Mouse (Mus musculus): Measurements from ENCODE around the gene Cmklr1. TPM values are rescaled to one million over a fixed set of nuclear protein-coding genes. Genes with fewer than 3 reads are reported as not detected.
A peak's percentile ranks its signal among the peaks of the same experiment; 100 is the strongest.

The Cmklr1 gene
- polyA plus RNA-seq, 1 experiment = 2.2 TPM

- 71% methylated on average over 11 of the region's 11 CpGs for WGBS
- no peak for DNase-seq
- H3K4me1 ChIP-seq (ENCODE audit: control insufficient read depth, insufficient read depth, low read length) = peaks cover 30% of the 10 kb centered on the region
- no peak overlapping the region for H3K4me3 ChIP-seq (replicated peaks; ENCODE audit: insufficient read depth, low read depth, low read length)
- H3K27ac ChIP-seq (ENCODE audit: insufficient read depth, low read length) = no peak overlapping the region
- no peak for TF ChIP-seq CTCF (IDR thresholded peaks at IDR 0.05; ENCODE audit: borderline replicate concordance, insufficient read depth, low read depth, low read length)
- no peak for TF ChIP-seq POLR2A (IDR thresholded peaks at IDR 0.05; ENCODE audit: borderline replicate concordance, insufficient read depth, low read length)
- H3K27me3 ChIP-seq (ENCODE audit: control insufficient read depth, insufficient read depth, low read length) = no peaks in the 10 kb centered on the region
Measured at GRCm38 (mm10) chr5:113627820-113628437, 22.3 kb downstream of the Cmklr1 start.

- WGBS = 91% methylated on average over 5 of the region's 5 CpGs
Measured at GRCm38 (mm10) chr5:113626991-113627390, 23.2 kb downstream of the Cmklr1 start.

GRCm38 (mm10) chr5:113626352-113626751, 23.9 kb downstream of the Cmklr1 start:
- no peak for DNase-seq
- no peak overlapping the region for H3K4me3 ChIP-seq (replicated peaks; ENCODE audit: insufficient read depth, low read depth, low read length)
- no peaks in the 10 kb centered on the region for H3K27me3 ChIP-seq (ENCODE audit: control insufficient read depth, insufficient read depth, low read length)
- no peak overlapping the region for H3K27ac ChIP-seq (ENCODE audit: insufficient read depth, low read length)
- peaks cover 29% of the 10 kb centered on the region for H3K4me1 ChIP-seq (ENCODE audit: control insufficient read depth, insufficient read depth, low read length)
- WGBS = 91% methylated on average over 8 of the region's 8 CpGs
- TF ChIP-seq CTCF (IDR thresholded peaks at IDR 0.05; ENCODE audit: borderline replicate concordance, insufficient read depth, low read depth, low read length) = no peak
- no peak for TF ChIP-seq POLR2A (IDR thresholded peaks at IDR 0.05; ENCODE audit: borderline replicate concordance, insufficient read depth, low read length)

More at GRCm38 (mm10) chr5:113626991-113627390, 23.2 kb downstream of the Cmklr1 start:
- H3K4me3 ChIP-seq (replicated peaks; ENCODE audit: insufficient read depth, low read depth, low read length) = no peak overlapping the region
- H3K4me1 ChIP-seq (ENCODE audit: control insufficient read depth, insufficient read depth, low read length) = peaks cover 29% of the 10 kb centered on the region
- DNase-seq = no peak
- TF ChIP-seq CTCF (IDR thresholded peaks at IDR 0.05; ENCODE audit: borderline replicate concordance, insufficient read depth, low read depth, low read length) (no peak), POLR2A (IDR thresholded peaks at IDR 0.05; ENCODE audit: borderline replicate concordance, insufficient read depth, low read length) (no peak)
- no peak overlapping the region for H3K27ac ChIP-seq (ENCODE audit: insufficient read depth, low read length)
- no peaks in the 10 kb centered on the region for H3K27me3 ChIP-seq (ENCODE audit: control insufficient read depth, insufficient read depth, low read length)

GRCm38 (mm10) chr5:113625068-113625467, 25.2 kb downstream of the Cmklr1 start:
- 19% methylated on average over 4 of the region's 4 CpGs for WGBS
- no peak overlapping the region for H3K27ac ChIP-seq (ENCODE audit: insufficient read depth, low read length)
- no peaks in the 10 kb centered on the region for H3K27me3 ChIP-seq (ENCODE audit: control insufficient read depth, insufficient read depth, low read length)
- H3K4me3 ChIP-seq (replicated peaks; ENCODE audit: insufficient read depth, low read depth, low read length) = no peak overlapping the region
- H3K4me1 ChIP-seq (ENCODE audit: control insufficient read depth, insufficient read depth, low read length) = peaks cover 38% of the 10 kb centered on the region
- TF ChIP-seq POLR2A (IDR thresholded peaks at IDR 0.05; ENCODE audit: borderline replicate concordance, insufficient read depth, low read length) = no peak
- no peak for TF ChIP-seq CTCF (IDR thresholded peaks at IDR 0.05; ENCODE audit: borderline replicate concordance, insufficient read depth, low read depth, low read length)
- peak; percentile 63 to 68 for DNase-seq

- H3K4me1 ChIP-seq (ENCODE audit: control insufficient read depth, insufficient read depth, low read length) = peaks cover 48% of the 10 kb centered on the region
- no peak for TF ChIP-seq CTCF (IDR thresholded peaks at IDR 0.05; ENCODE audit: borderline replicate concordance, insufficient read depth, low read depth, low read length)
- TF ChIP-seq POLR2A (IDR thresholded peaks at IDR 0.05; ENCODE audit: borderline replicate concordance, insufficient read depth, low read length) = no peak
- H3K4me3 ChIP-seq (replicated peaks; ENCODE audit: insufficient read depth, low read depth, low read length) = no peak overlapping the region
- no peak overlapping the region for H3K27ac ChIP-seq (ENCODE audit: insufficient read depth, low read length)
- DNase-seq = no peak
- no peaks in the 10 kb centered on the region for H3K27me3 ChIP-seq (ENCODE audit: control insufficient read depth, insufficient read depth, low read length)
- 30% methylated on average over 2 of the region's 2 CpGs for WGBS
Measured at GRCm38 (mm10) chr5:113623052-113623451, 27.2 kb downstream of the Cmklr1 start.

GRCm38 (mm10) chr5:113620999-113621398, 29.2 kb downstream of the Cmklr1 start:
- DNase-seq = no peak
- no peaks in the 10 kb centered on the region for H3K27me3 ChIP-seq (ENCODE audit: control insufficient read depth, insufficient read depth, low read length)
- H3K27ac ChIP-seq (ENCODE audit: insufficient read depth, low read length) = no peak overlapping the region; the same call in 1 of the 2 replicates
- H3K4me3 ChIP-seq (replicated peaks; ENCODE audit: insufficient read depth, low read depth, low read length) = no peak overlapping the region
- H3K4me1 ChIP-seq (ENCODE audit: control insufficient read depth, insufficient read depth, low read length) = peaks cover 48% of the 10 kb centered on the region
- TF ChIP-seq POLR2A (IDR thresholded peaks at IDR 0.05; ENCODE audit: borderline replicate concordance, insufficient read depth, low read length) (no peak), CTCF (IDR thresholded peaks at IDR 0.05; ENCODE audit: borderline replicate concordance, insufficient read depth, low read depth, low read length) (no peak)
- 88% methylated on average over 7 of the region's 7 CpGs for WGBS

- WGBS = 51% methylated on average over 16 of the region's 16 CpGs
- peak; percentile 47 to 56 for DNase-seq
- Histone ChIP-seq H3K4me1 (ENCODE audit: control insufficient read depth, insufficient read depth, low read length) (peaks cover 42% of the 10 kb centered on the region), H3K27me3 (ENCODE audit: control insufficient read depth, insufficient read depth, low read length) (no peaks in the 10 kb centered on the region), H3K27ac (ENCODE audit: insufficient read depth, low read length) (no peak overlapping the region; the same call in 1 of the 2 replicates), H3K4me3 (replicated peaks; ENCODE audit: insufficient read depth, low read depth, low read length) (no peak overlapping the region)
- TF ChIP-seq POLR2A (IDR thresholded peaks at IDR 0.05; ENCODE audit: borderline replicate concordance, insufficient read depth, low read length) = no peak
- no peak for TF ChIP-seq CTCF (IDR thresholded peaks at IDR 0.05; ENCODE audit: borderline replicate concordance, insufficient read depth, low read depth, low read length)
Measured at GRCm38 (mm10) chr5:113620130-113620716, 30.0 kb downstream of the Cmklr1 start.

GRCm38 (mm10) chr5:113619151-113619550, 31.1 kb downstream of the Cmklr1 start:
- no peak for DNase-seq
- TF ChIP-seq POLR2A (IDR thresholded peaks at IDR 0.05; ENCODE audit: borderline replicate concordance, insufficient read depth, low read length) (no peak), CTCF (IDR thresholded peaks at IDR 0.05; ENCODE audit: borderline replicate concordance, insufficient read depth, low read depth, low read length) (no peak)
- Histone ChIP-seq H3K27ac (ENCODE audit: insufficient read depth, low read length) (peak overlapping the region; percentile 64), H3K4me1 (ENCODE audit: control insufficient read depth, insufficient read depth, low read length) (peaks cover 32% of the 10 kb centered on the region), H3K27me3 (ENCODE audit: control insufficient read depth, insufficient read depth, low read length) (no peaks in the 10 kb centered on the region), H3K4me3 (replicated peaks; ENCODE audit: insufficient read depth, low read depth, low read length) (no peak overlapping the region)
- 89% methylated on average over 1 of the region's 1 CpGs for WGBS
